Mouse (Mus musculus) neural tube, embryonic 11.5 days (tissue): ENCODE results near the gene Wdr73. TPM values are rescaled to one million over a fixed set of nuclear protein-coding genes. Genes with fewer than 3 reads are reported as not detected.
"Not testable (repeated sequence)": the region's sequence is repeated elsewhere in the genome, so short reads cannot be mapped to it uniquely, and the experiment has no call there.

Experiments used
- ATAC-seq: fragments of 200-750 bp; cut with Nextera tagmentation; 2 replicates; pipeline ENCODE4 v1.8.0; 2017; ENCODE audit warnings: moderate number of reproducible peaks, mild to moderate bottlenecking, moderate TSS enrichment, moderate library complexity; ENCODE audit not compliant: insufficient read depth, low FRiP score, low TSS enrichment
- DNase-seq: peaks from one replicate; pipeline ENCODE4 v3.0.0-alpha.2; 2015; ENCODE audit warnings: low spot score
- H3K27ac ChIP-seq: fragments of 300-500 bp; sonication (generic); 2 replicates; pipeline ENCODE4 v1.5.1; 2014; ENCODE audit warnings: low read depth, mild to moderate bottlenecking, low read length
- H3K27me3 ChIP-seq: fragments of 300-500 bp; sonication (generic); 2 replicates; pipeline ENCODE4 v1.6.1; 2014; ENCODE audit warnings: mild to moderate bottlenecking, low read length, mixed read lengths; ENCODE audit not compliant: control insufficient read depth, insufficient read depth
- H3K36me3 ChIP-seq: fragments of 300-500 bp; sonication (generic); 2 replicates; pipeline ENCODE4 v1.6.1; 2014; ENCODE audit warnings: mild to moderate bottlenecking, low read length, moderate library complexity, mixed read lengths; ENCODE audit not compliant: control insufficient read depth, insufficient read depth
- H3K4me1 ChIP-seq: fragments of 300-500 bp; sonication (generic); 2 replicates; pipeline ENCODE4 v1.6.1; 2014; ENCODE audit warnings: low read length, mixed read lengths; ENCODE audit not compliant: control insufficient read depth, insufficient read depth
- H3K4me2 ChIP-seq: fragments of 300-500 bp; sonication (generic); 2 replicates; pipeline ENCODE4 v1.6.1; 2014; ENCODE audit warnings: low read depth, mild to moderate bottlenecking, moderate library complexity
- H3K4me3 ChIP-seq: fragments of 300-500 bp; sonication (generic); 2 replicates; pipeline ENCODE4 v1.5.1; 2014; ENCODE audit warnings: low read depth, low read length
- H3K9ac ChIP-seq: fragments of 300-500 bp; sonication (generic); 2 replicates; pipeline ENCODE4 v1.6.1; 2014; ENCODE audit warnings: mild to moderate bottlenecking, low read length
- H3K9me3 ChIP-seq: fragments of 300-500 bp; sonication (generic); 2 replicates; pipeline ENCODE4 v1.6.1; 2016; ENCODE audit warnings: low read length; ENCODE audit not compliant: control insufficient read depth
- WGBS: fragments of 180-500 bp; shearing (Covaris S2); extraction: QIAGEN DNeasy Blood & Tissue Kit; methylation state at CpG from one replicate; pipeline ENCODE4 v1.1.7; 2014; 5-methylcytosine and 5-hydroxymethylcytosine counted together
- polyA plus RNA-seq: library from polyadenylated mRNA; unstranded; fragments of >200 nt; fragmentation: Nextera tagmentation; extraction: Ambion mirVana; gene quantifications from 2 replicates; pipeline ENCODE4 v1.2.1, GENCODE M21; 2014

Wdr73 gene
- 37.7 and 41.8 TPM in 2 replicates for polyA plus RNA-seq

- Histone ChIP-seq H3K9me3 (no peaks in the 10 kb centered on the region), H3K4me2 (peak within 1 kb of the TSS; percentile 91), H3K9ac (peak within 1 kb of the TSS; percentile 77), H3K27me3 (no peaks in the 10 kb centered on the region), H3K27ac (0 out of 2 replicates have a peak within 1 kb of the TSS, but pooled peaks have one; percentile 20), H3K4me3 (peak within 1 kb of the TSS; percentile 77), H3K36me3 (peaks cover 5% of the 10 kb centered on the region; the same call in 1 of the 2 replicates), H3K4me1 (peaks cover 6% of the 10 kb centered on the region; the same call in 1 of the 2 replicates)
- under 1% methylated on average over 36 of the region's 36 CpGs for WGBS
- DNase-seq (peak; percentile 94), ATAC-seq (peak; percentile 93)
These were observed at the start of gene Wdr73 for GRCm38 (mm10) chr7:80900944-80901501. Wdr73 (minus strand) TSS chr7:80901269.

DNA sequence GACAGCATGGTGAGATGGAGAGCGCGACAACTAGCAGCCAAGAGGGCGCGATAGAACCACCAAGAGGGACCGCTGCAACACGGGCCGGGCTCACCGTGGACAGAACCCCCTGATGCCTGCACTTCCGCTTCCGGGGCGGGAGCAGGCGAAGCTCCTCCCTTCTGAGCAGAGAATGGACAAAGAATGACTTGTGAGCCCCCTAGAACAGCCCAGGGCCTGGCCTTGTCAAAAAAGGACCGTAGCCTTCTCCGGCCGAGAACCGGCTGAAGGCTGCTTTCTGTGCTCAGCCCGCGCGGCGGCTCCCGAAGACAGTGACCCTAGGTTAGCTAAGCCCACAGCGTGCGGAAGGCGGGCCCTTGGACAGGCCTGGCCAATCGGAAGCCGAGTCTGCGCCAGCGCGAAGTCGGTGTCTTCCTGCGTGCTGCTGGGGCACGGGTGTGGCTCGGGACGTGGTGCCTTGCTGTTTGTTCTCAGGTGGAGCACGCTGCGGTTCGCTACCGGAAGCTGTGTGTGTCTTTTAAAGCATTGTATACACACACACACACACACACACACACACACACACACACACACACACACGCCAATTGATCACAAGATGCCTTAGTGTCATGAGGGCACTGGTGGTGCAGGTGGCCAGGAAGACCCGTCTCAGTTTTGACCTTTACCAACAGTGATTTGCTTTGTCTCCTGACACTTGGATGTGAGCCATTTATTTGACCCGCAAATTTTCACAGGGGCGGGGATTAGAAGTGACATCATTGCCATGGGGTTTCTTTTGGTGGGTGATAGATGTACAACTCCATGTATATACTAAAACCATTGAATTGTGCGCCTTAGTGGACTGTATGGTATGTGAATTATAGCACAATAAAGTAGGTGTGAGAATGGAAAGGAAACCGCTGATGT lies 46.6 kb upstream of the Wdr73 start, which contains the start of gene Sec11a:
Gene Sec11a (minus strand): TSS at position 336 of the 906 bp plus-strand sequence.
- Histone ChIP-seq H3K27me3 (no peaks in the 10 kb centered on the region), H3K9ac (peak within 1 kb of the TSS; percentile 87), H3K4me3 (peak within 1 kb of the TSS; percentile 67), H3K27ac (peak within 1 kb of the TSS; percentile 92), H3K36me3 (no peaks in the 10 kb centered on the region; the same call in 1 of the 2 replicates), H3K4me1 (peaks cover 9% of the 10 kb centered on the region; the same call in 1 of the 2 replicates), H3K9me3 (no peaks in the 10 kb centered on the region), H3K4me2 (peak within 1 kb of the TSS; percentile 63)
- WGBS = 2% methylated on average over 44 of the region's 44 CpGs
- DNase-seq (peak; percentile 95), ATAC-seq (peak; percentile 100)

DNA sequence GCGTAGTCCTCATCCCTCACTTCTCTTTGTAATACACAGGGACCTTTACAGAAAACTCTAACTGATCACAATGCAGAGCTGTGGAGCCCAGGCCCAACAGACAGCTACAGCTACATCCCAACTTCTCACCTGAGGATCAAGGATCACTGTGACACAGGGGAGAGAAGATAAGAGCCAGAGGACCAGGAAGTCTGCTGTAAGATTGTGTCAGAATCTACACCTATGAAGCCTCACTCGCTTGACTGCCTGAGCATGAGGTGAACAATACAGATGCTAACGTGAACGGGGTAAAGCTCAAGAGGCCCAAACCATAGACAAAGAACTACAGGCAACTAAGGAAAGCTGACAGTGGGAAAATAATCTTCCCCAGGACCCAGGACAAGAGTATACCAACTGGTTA lies 38.7 kb upstream of the Wdr73 start:
- H3K27ac ChIP-seq = no peak overlapping the region
- no peak for DNase-seq
- no peaks in the 10 kb centered on the region for H3K36me3 ChIP-seq
- WGBS = 93% methylated on average over 4 of the region's 4 CpGs
- no peak overlapping the region for H3K4me2 ChIP-seq
- H3K9ac ChIP-seq = no peak overlapping the region
- H3K9me3 ChIP-seq = no peaks in the 10 kb centered on the region
- no peak for ATAC-seq
- no peaks in the 10 kb centered on the region for H3K4me1 ChIP-seq
- H3K4me3 ChIP-seq = no peak overlapping the region
- no peaks in the 10 kb centered on the region for H3K27me3 ChIP-seq

- not testable (repeated sequence) for ATAC-seq, H3K4me2 ChIP-seq, H3K9me3 ChIP-seq, H3K27me3 ChIP-seq, DNase-seq, H3K9ac ChIP-seq, H3K4me3 ChIP-seq, H3K4me1 ChIP-seq, H3K36me3 ChIP-seq, H3K27ac ChIP-seq
These were observed 36.2 kb upstream of the Wdr73 start for GRCm38 (mm10) chr7:80937304-80937666.

- H3K4me2 ChIP-seq, H3K4me3 ChIP-seq, H3K4me1 ChIP-seq, H3K36me3 ChIP-seq, H3K9me3 ChIP-seq, DNase-seq, H3K27me3 ChIP-seq, H3K27ac ChIP-seq, ATAC-seq, H3K9ac ChIP-seq: not testable (repeated sequence)
- WGBS = 80% methylated on average over 7 of the region's 7 CpGs
These were observed 35.7 kb upstream of the Wdr73 start for GRCm38 (mm10) chr7:80936617-80937303.

- 95% methylated on average over 1 of the region's 1 CpGs for WGBS
- no peak for DNase-seq
- no peaks in the 10 kb centered on the region for H3K9me3 ChIP-seq
- H3K4me1 ChIP-seq = no peaks in the 10 kb centered on the region
- H3K36me3 ChIP-seq = peaks cover 3% of the 10 kb centered on the region
- H3K27ac ChIP-seq = no peak overlapping the region
- no peak overlapping the region for H3K4me2 ChIP-seq
- H3K9ac ChIP-seq = no peak overlapping the region
- H3K4me3 ChIP-seq = no peak overlapping the region
- H3K27me3 ChIP-seq = no peaks in the 10 kb centered on the region
- ATAC-seq = no peak
These were observed 34.8 kb upstream of the Wdr73 start for GRCm38 (mm10) chr7:80935834-80936233.

DNA sequence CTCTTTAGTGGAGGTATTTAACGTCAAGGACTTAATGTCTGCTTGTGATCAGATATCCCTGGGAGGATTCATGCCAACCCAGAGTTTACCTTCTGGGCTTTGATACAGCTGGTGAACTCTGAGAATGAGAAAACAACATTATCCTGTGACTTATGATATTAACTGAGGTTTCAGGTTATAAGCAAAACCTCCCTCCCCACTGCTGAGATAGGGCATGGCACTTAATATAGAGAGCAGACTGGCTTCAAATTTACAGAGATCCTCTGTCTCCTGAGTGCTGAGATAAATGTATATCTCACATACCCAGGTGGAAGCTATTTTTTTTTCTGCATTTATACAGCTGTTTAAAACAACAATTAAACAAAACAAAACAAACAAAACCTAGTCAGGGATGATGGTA lies 31.7 kb upstream of the Wdr73 start:
- ATAC-seq = no peak
- Histone ChIP-seq H3K36me3 (peaks cover 3% of the 10 kb centered on the region), H3K27ac (no peak overlapping the region), H3K9ac (no peak overlapping the region), H3K4me3 (no peak overlapping the region), H3K4me2 (no peak overlapping the region), H3K27me3 (no peaks in the 10 kb centered on the region), H3K9me3 (no peaks in the 10 kb centered on the region), H3K4me1 (no peaks in the 10 kb centered on the region)
- 83% methylated on average over 1 of the region's 1 CpGs for WGBS
- DNase-seq = no peak

GRCm38 (mm10) chr7:80931618-80932207 lies 30.6 kb upstream of the Wdr73 start:
- H3K9ac ChIP-seq = no peak overlapping the region
- no peak overlapping the region for H3K27ac ChIP-seq
- ATAC-seq = no peak
- WGBS = 80% methylated on average over 8 of the region's 8 CpGs
- H3K4me1 ChIP-seq = no peaks in the 10 kb centered on the region
- peaks cover 3% of the 10 kb centered on the region for H3K36me3 ChIP-seq
- no peak overlapping the region for H3K4me3 ChIP-seq
- no peak overlapping the region for H3K4me2 ChIP-seq
- H3K27me3 ChIP-seq = no peaks in the 10 kb centered on the region
- DNase-seq = no peak
- no peaks in the 10 kb centered on the region for H3K9me3 ChIP-seq
